Mouse (Mus musculus) megakaryocyte, embryonic 14.5 days (primary cell): ENCODE data around the gene Tmem131l. TPM values are rescaled to one million over a fixed set of nuclear protein-coding genes. Genes with fewer than 3 reads are reported as not detected.
A peak's percentile ranks its signal among the peaks of the same experiment; 100 is the strongest.

ENCODE experiments used
- H3K27me3 ChIP-seq: replicated peaks from 2 replicates; pipeline ENCODE3; 2012; ENCODE audit warnings: inconsistent platforms
- H3K36me3 ChIP-seq: replicated peaks from 2 replicates; pipeline ENCODE3; 2012; ENCODE audit warnings: low read length, inconsistent platforms, mixed read lengths
- H3K4me1 ChIP-seq: 2 replicates; pipeline ENCODE4 v1.6.1; 2012; ENCODE audit warnings: inconsistent platforms
- H3K4me3 ChIP-seq: replicated peaks from 2 replicates; pipeline ENCODE3; 2012; ENCODE audit warnings: moderate library complexity, mild to moderate bottlenecking, inconsistent platforms
- H3K9me3 ChIP-seq: 2 replicates; pipeline ENCODE4 v1.6.1; 2012; ENCODE audit warnings: inconsistent platforms
- FLI1 ChIP-seq: IDR thresholded peaks from 2 replicates; pipeline ENCODE4 v1.6.1; 2012; ENCODE audit warnings: low read length, inconsistent platforms, mixed read lengths
- GATA1 ChIP-seq: IDR thresholded peaks from 3 replicates; pipeline ENCODE4 v1.6.1; 2012; ENCODE audit warnings: mixed read lengths, low read length, inconsistent platforms, borderline replicate concordance
- polyA plus RNA-seq: library from polyadenylated mRNA; stranded (reverse); fragments of >175 nt; gene quantifications from 2 replicates; pipeline ENCODE4 v1.2.3, GENCODE M21; 2012; ENCODE audit warnings: low replicate concordance; ENCODE audit not compliant: insufficient read depth

Gene Tmem131l
- polyA plus RNA-seq, 1 experiment, result 75.9 TPM

GRCm38 (mm10) chr3:84071641-84072040 is 31.7 kb upstream of the Tmem131l start:
- no peak for TF ChIP-seq GATA1
- no peak for TF ChIP-seq FLI1
- Histone ChIP-seq H3K4me1 (peaks cover 16% of the 10 kb centered on the region), H3K36me3 (no peaks in the 10 kb centered on the region), H3K9me3 (no peaks in the 10 kb centered on the region), H3K4me3 (no peak overlapping the region), H3K27me3 (peaks cover 3% of the 10 kb centered on the region)

- no peak overlapping the region for H3K4me3 ChIP-seq
- no peaks in the 10 kb centered on the region for H3K9me3 ChIP-seq
- H3K27me3 ChIP-seq, result peaks cover 3% of the 10 kb centered on the region
- no peaks in the 10 kb centered on the region for H3K36me3 ChIP-seq
- H3K4me1 ChIP-seq, result peaks cover 16% of the 10 kb centered on the region
- TF ChIP-seq GATA1 (no peak), FLI1 (no peak)
Measured at GRCm38 (mm10) chr3:84070811-84071210, 30.8 kb upstream of the Tmem131l start.

GRCm38 (mm10) chr3:84068831-84069709 is 29.1 kb upstream of the Tmem131l start:
- Histone ChIP-seq H3K4me3 (peak overlapping the region; percentile 62), H3K9me3 (peaks cover 6% of the 10 kb centered on the region; the same call in 1 of the 2 replicates), H3K36me3 (no peaks in the 10 kb centered on the region), H3K4me1 (peaks cover 16% of the 10 kb centered on the region), H3K27me3 (peaks cover 3% of the 10 kb centered on the region)
- no peak for TF ChIP-seq GATA1
- no peak for TF ChIP-seq FLI1

- Histone ChIP-seq H3K36me3 (no peaks in the 10 kb centered on the region), H3K27me3 (peaks cover under 1% of the 10 kb centered on the region), H3K4me1 (peaks cover 36% of the 10 kb centered on the region), H3K9me3 (peaks cover 9% of the 10 kb centered on the region; the same call in 1 of the 2 replicates), H3K4me3 (no peak overlapping the region)
- TF ChIP-seq GATA1 (no peak), FLI1 (no peak)
Measured at GRCm38 (mm10) chr3:84065825-84066224, 25.9 kb upstream of the Tmem131l start.

- no peak for TF ChIP-seq GATA1
- no peak for TF ChIP-seq FLI1
- Histone ChIP-seq H3K36me3 (no peaks in the 10 kb centered on the region), H3K4me3 (no peak overlapping the region), H3K9me3 (peaks cover 11% of the 10 kb centered on the region), H3K4me1 (peaks cover 23% of the 10 kb centered on the region), H3K27me3 (no peaks in the 10 kb centered on the region)
Measured at GRCm38 (mm10) chr3:84063369-84063914, 23.5 kb upstream of the Tmem131l start.

- Histone ChIP-seq H3K4me1 (peaks cover 23% of the 10 kb centered on the region), H3K36me3 (no peaks in the 10 kb centered on the region), H3K4me3 (peak overlapping the region; percentile 76), H3K9me3 (peaks cover 21% of the 10 kb centered on the region), H3K27me3 (no peaks in the 10 kb centered on the region)
- no peak for TF ChIP-seq GATA1
- no peak for TF ChIP-seq FLI1
Measured at GRCm38 (mm10) chr3:84061523-84062453, 21.8 kb upstream of the Tmem131l start.

- Histone ChIP-seq H3K36me3 (no peaks in the 10 kb centered on the region), H3K27me3 (no peaks in the 10 kb centered on the region), H3K4me1 (peaks cover 23% of the 10 kb centered on the region), H3K4me3 (no peak overlapping the region), H3K9me3 (peaks cover 21% of the 10 kb centered on the region)
- TF ChIP-seq GATA1 (no peak), FLI1 (no peak)
Measured at GRCm38 (mm10) chr3:84060946-84061345, 21.0 kb upstream of the Tmem131l start.

GRCm38 (mm10) chr3:84060128-84060527 is 20.2 kb upstream of the Tmem131l start:
- Histone ChIP-seq H3K9me3 (peaks cover 23% of the 10 kb centered on the region), H3K4me3 (no peak overlapping the region), H3K4me1 (peaks cover 23% of the 10 kb centered on the region), H3K36me3 (no peaks in the 10 kb centered on the region), H3K27me3 (no peaks in the 10 kb centered on the region)
- TF ChIP-seq FLI1 (no peak), GATA1 (no peak)

- Histone ChIP-seq H3K9me3 (peaks cover 25% of the 10 kb centered on the region), H3K36me3 (no peaks in the 10 kb centered on the region), H3K4me1 (peaks cover 23% of the 10 kb centered on the region), H3K4me3 (no peak overlapping the region), H3K27me3 (no peaks in the 10 kb centered on the region)
- TF ChIP-seq GATA1 (no peak), FLI1 (no peak)
Measured at GRCm38 (mm10) chr3:84059676-84060075, 19.7 kb upstream of the Tmem131l start.

- Histone ChIP-seq H3K27me3 (no peaks in the 10 kb centered on the region), H3K36me3 (no peaks in the 10 kb centered on the region), H3K4me3 (no peak overlapping the region), H3K4me1 (peaks cover 23% of the 10 kb centered on the region), H3K9me3 (peaks cover 22% of the 10 kb centered on the region)
- TF ChIP-seq GATA1, result no peak
- TF ChIP-seq FLI1, result no peak
Measured at GRCm38 (mm10) chr3:84059261-84059660, 19.3 kb upstream of the Tmem131l start.
